Mouse (Mus musculus) left cerebral cortex, postnatal 25 days (tissue): Measurements from ENCODE around the gene Pakap. TPM values are rescaled to one million over a fixed set of nuclear protein-coding genes. Genes with fewer than 3 reads are reported as not detected.

Experiments
- DNase-seq, 2 experiments: peaks; one replicate each; pipeline ENCODE4 v3.0.0; 2022; ENCODE audit warnings: low spot score in 2 of 2, mixed read lengths in 1 of 2
- intact Hi-C: fragments of 180-260 bp; cut with DNase I; formaldehyde crosslinking; loops from one replicate; pipeline ENCODE4 v1.15.1; 2025
- total RNA-seq, 2 experiments: library from RNA; stranded (reverse); gene quantifications; 2 replicates each; pipeline ENCODE4 v1.2.3; 2021

The Pakap gene
- total RNA-seq, 2 experiments from 2014 or later = 15.8 to 18.0 TPM

DNA sequence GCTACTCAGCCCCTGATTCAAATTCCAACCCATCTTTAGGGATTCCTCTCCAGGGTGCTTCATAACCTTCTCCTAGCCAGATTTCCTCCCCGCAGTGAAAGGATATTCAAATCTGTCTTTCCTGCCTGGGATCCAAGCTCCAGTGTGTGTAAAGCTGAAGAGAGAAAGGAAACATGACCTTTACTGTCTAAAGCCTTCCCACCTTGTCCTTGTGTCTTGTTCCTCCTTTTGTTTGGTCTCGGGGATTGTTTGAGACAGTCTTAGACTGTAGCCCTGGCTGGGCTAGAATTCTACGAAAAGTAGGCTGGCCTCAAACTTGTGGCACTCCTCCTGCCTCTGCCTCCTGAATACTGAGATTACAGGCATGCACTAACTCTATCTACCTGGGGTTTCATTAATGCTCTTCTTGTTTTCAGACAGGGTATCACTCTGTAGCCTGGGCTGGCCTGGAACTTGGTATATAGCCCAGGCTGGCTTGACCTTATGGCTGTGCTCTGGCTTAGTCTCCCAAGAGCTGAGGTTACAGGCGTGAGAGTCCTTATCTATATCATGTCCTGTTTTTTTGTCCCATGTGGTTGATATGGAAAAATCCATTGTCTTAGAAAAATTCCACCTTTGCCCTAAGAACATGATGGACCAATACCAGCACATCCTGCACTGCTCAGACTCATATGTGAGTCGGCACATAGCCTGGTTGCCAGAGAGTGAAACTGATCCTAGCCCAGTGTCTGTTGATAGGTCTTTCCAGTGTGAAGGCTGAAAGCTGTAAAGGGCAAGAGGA, 126.6 kb downstream of the Pakap start:
- no peak for DNase-seq
- intact Hi-C loops = no loop called here

DNA sequence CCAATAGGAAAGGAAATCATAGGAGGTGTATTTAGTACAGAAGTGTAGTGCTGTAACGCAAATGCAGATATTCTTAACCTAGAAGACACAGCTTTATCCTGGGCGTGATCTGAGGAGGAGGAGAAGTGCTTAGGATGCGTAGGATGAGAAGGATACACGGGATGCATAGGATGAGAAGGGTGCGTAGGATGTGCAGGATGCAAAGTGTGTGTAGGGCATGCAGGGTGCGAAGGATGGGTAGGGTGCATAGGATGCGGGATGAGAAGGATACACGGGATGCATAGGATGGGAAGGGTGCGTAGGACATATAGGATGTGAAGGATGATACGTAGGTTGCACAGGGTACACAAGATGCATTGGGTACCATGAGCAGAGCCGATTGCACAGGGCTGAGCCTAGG, 129.0 kb downstream of the Pakap start:
- peak in 1 of 2 experiments; percentile 21 for DNase-seq
- intact Hi-C loops = no loop called here

- intact Hi-C loops = no loop called here
These were observed 130.1 kb downstream of the Pakap start for GRCm38 (mm10) chr4:57697918-57698611.

GRCm38 (mm10) chr4:57701576-57701975, 133.6 kb downstream of the Pakap start:
- no peak for DNase-seq
- intact Hi-C loops = no loop called here

More at GRCm38 (mm10) chr4:57697918-57698611, 130.1 kb downstream of the Pakap start:
- no peak for DNase-seq

DNA sequence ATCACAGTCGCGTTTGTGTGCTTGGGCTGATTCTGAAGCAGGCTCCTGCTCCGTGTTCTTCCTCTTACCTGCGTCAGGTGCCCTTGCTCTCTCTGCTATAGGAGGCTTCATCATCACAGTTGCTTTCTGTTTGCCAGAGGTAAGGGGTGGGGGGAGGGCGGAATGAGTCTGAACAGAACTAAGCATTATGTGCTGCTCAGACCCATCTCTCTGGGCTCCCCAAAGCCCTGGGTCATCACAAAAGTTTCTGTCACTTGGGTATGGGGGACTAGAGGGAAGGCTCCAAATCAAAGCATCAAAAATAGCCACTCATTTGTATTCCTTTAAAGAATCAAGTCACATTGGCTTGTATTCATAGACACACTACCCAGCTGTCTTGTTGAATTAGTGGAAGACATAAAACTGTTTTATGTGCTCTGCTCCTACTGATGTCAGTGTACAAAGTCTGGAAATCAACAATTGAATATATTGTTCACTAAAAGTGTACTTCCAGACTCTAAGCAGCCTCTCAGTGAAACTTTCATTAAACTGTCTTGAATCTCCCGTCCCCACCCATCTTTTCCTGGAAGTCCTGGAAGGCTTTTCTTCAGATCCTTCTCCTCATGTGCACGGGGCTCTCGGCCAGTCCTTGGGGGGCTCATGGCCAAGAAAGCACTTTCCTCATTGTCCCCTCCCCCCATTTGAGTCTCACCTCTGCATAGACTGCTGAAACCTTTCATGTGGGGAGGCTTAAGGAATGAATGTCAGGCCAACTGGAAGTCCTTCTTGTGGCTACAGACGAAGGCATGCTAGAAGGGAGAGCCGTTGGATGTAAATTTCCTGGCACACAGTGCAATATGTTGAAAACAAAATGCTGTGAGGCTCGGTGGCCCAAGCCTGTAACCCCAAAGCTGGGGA, 135.8 kb downstream of the Pakap start:
- no peak for DNase-seq
- intact Hi-C loops = no loop called here

DNA sequence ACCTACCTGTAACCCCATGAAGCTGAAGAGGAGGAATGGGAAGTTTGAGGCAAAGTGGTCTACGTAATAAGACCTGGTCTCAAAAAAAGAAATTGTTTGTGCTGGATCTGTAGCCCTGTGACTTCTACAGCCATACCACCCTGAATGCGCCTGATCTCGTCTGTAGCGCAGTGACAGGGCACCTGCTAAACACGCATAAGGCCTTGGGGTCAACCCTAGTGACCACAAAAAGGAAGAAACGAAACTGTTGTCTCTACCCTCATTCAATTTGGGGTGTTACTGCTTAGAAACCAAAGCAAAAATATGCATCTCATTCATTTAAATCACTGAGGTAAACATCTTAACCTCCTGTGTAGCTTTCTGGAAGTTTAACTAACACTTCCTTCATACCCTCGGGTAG, 136.6 kb downstream of the Pakap start:
- intact Hi-C loops = no loop called here

GRCm38 (mm10) chr4:57715849-57716248, 147.9 kb downstream of the Pakap start:
- intact Hi-C loops = no loop called here
- DNase-seq = no peak

More for the DNA sequence above, 136.6 kb downstream of the Pakap start:
- DNase-seq = no peak

DNA sequence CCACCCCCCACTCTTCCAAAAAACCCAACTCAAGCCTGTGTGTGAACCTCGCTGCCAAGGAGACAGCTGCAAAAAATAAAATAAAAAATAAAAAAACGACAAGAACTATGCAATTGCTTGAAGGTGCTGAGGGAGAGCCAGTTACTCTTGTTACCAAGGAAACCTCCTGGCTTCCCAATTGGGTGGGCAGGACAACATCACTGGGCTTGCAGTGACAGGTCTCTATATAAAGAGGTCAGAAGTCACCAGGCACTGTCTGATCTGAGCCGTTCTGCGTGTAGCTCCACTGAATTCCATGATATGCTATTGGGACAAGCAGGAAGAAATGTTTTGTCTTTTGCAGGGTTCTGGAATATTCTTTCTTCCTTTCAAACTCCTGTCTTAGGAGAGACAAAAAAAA, 148.8 kb downstream of the Pakap start:
- no peak for DNase-seq
- intact Hi-C loops = no loop called here

GRCm38 (mm10) chr4:57717354-57717753, 149.4 kb downstream of the Pakap start, which contains the start of gene Akap2:
Gene Akap2, plus strand, starts transcription at chr4:57717657.
- intact Hi-C loops = no loop called here
- no peak for DNase-seq

DNA sequence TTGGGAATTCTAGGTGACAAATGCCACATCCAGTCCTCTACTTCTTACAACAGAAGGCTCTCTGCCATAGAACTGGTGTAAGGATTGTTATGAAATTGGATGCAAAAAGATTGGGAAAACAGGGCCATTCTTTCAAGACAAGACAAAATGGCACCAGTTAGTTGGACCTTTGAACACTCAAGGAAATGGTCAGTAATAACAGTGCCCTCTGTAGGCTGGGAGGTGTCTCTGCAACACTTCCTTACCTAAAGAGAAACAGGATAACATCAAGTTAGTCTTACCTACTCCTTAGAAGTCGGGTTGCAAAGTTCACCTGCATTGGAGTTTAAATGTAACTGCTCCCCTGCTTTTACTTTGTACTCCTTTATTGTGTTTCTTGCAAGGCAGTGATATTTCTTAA, 151.4 kb downstream of the Pakap start:
- no peak for DNase-seq
- intact Hi-C loops = no loop called here

- intact Hi-C loops = no loop called here
- DNase-seq = no peak
These were observed 152.9 kb downstream of the Pakap start for GRCm38 (mm10) chr4:57720869-57721361.

DNA sequence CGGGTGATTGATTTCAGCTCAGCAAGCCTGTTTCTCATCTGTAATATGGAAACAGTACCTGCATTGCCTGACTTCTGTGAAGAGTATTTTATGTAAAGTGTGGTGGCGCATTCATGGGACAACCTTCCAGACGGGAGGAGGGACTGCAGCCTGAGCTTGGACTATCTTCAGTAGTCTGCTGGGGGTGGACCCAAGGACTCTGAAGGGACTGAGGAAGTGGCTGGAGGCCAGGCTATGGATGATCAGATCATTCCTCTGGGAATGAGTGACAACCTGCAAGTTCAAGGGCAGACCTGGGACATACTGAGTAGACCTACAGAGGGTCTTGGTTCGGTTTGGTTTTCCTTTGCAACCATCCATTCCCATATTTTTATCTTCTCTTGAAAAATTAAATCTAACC, 154.3 kb downstream of the Pakap start:
- intact Hi-C loops = no loop called here
- DNase-seq = no peak

DNA sequence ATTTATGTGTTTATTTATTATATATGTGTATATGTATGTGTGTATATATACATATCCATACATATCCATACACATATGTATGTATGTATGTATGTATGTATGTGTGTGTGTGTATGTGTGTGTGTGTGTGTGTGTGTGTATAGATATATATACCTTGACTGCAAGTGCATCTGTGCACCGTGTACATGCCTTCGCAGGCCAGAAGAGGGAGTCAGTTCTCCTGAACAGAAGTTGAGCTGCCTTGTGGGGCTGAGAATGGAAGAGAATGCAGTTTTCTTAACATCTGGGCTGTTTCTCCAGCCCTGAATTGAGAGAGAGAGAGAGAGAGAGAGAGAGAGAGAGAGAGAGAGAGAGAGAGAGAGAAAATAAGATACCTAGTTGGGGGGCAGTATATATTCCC, 155.7 kb downstream of the Pakap start:
- DNase-seq = no peak
- intact Hi-C loops = no loop called here

- intact Hi-C loops = no loop called here
- DNase-seq = no peak
These were observed 157.6 kb downstream of the Pakap start for GRCm38 (mm10) chr4:57725569-57725968.

GRCm38 (mm10) chr4:57728611-57729183, 160.7 kb downstream of the Pakap start:
- no peak for DNase-seq
- intact Hi-C loops = no loop called here

GRCm38 (mm10) chr4:57730047-57730446, 162.1 kb downstream of the Pakap start:
- no peak for DNase-seq
- intact Hi-C loops = no loop called here

- intact Hi-C loops = no loop called here
- no peak for DNase-seq
These were observed 163.0 kb downstream of the Pakap start for GRCm38 (mm10) chr4:57730801-57731598.

DNA sequence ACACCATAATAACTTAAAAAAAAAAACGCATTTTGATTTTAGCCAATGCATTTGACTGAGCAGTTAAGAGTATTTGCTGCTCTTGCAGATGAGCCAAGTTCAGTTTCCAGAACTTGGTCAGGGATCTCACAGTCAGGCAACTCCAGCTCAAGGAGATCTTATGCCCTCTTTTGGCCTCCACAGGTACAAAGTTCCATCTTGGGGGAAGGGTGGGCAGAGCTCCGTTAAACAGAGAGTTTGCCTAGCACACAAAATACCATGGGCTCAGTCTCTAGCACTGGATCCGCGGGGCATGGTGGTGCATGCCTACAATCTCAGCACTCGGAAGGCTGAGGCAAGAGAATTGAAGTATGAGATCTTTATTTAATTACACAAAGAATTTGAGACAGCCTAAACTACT, 164.4 kb downstream of the Pakap start:
- DNase-seq = no peak
- intact Hi-C loops = no loop called here

DNA sequence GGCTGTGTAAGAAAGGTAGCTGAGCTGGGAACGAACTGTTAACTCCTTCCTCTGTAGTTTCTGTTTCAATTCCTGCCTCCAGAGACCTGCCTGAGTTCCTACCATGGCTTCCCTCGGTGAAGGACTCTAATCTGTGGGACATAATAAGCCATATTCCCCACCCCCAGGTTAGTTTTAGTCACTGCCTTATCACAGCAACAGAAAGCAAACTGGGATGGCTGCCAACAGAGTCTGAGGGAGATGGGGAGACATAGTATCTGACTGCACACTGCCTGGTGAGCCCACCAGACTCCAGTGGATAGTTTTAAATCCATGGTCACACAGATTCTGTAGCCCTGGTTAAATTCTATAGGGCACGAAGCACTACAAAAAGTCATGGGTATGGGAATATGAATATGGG, 165.5 kb downstream of the Pakap start:
- intact Hi-C loops = no loop called here
- DNase-seq = peak in 1 of 2 experiments; percentile 47
